Mouse (Mus musculus) hindbrain, embryonic 13.5 days (tissue): ENCODE results near the gene Zdhhc23. TPM values are rescaled to one million over a fixed set of nuclear protein-coding genes. Genes with fewer than 3 reads are reported as not detected.

Source experiments
- ATAC-seq: fragments of 200-750 bp; cut with Nextera tagmentation; 2 replicates; pipeline ENCODE4 v1.8.0; 2017; ENCODE audit warnings: moderate TSS enrichment; ENCODE audit not compliant: low FRiP score
- H3K27ac ChIP-seq: fragments of 300-500 bp; sonication (generic); 2 replicates; pipeline ENCODE4 v1.5.1; 2015; ENCODE audit warnings: inconsistent platforms, mild to moderate bottlenecking, moderate library complexity
- H3K27me3 ChIP-seq: fragments of 300-500 bp; sonication (generic); 2 replicates; pipeline ENCODE4 v1.6.1; 2015; ENCODE audit warnings: mild to moderate bottlenecking, inconsistent platforms
- H3K36me3 ChIP-seq: fragments of 300-500 bp; sonication (generic); 2 replicates; pipeline ENCODE4 v1.6.1; 2015; ENCODE audit warnings: mild to moderate bottlenecking, inconsistent platforms
- H3K4me1 ChIP-seq: fragments of 300-500 bp; sonication (generic); replicated peaks from 2 replicates; pipeline ENCODE4 v1.6.1; 2015; ENCODE audit warnings: inconsistent platforms
- H3K4me2 ChIP-seq: fragments of 300-500 bp; sonication (generic); 2 replicates; pipeline ENCODE4 v1.6.1; 2015; ENCODE audit warnings: inconsistent platforms, mild to moderate bottlenecking, moderate library complexity
- H3K4me3 ChIP-seq: fragments of 300-500 bp; sonication (generic); 2 replicates; pipeline ENCODE4 v1.5.1; 2015; ENCODE audit warnings: mild to moderate bottlenecking, inconsistent platforms
- H3K9ac ChIP-seq: fragments of 300-500 bp; sonication (generic); 2 replicates; pipeline ENCODE4 v1.6.1; 2015; ENCODE audit warnings: mild to moderate bottlenecking, inconsistent platforms
- H3K9me3 ChIP-seq: fragments of 300-500 bp; sonication (generic); 2 replicates; pipeline ENCODE4 v1.6.1; 2016; ENCODE audit warnings: inconsistent platforms
- WGBS: fragments of 180-500 bp; shearing (Covaris S2); methylation state at CpG from one replicate; pipeline ENCODE4 v1.1.7; 2015; 5-methylcytosine and 5-hydroxymethylcytosine counted together
- polyA plus RNA-seq: library from polyadenylated mRNA; unstranded; fragments of >200 nt; fragmentation: Nextera tagmentation; extraction: Ambion mirVana; gene quantifications from 2 replicates; pipeline ENCODE4 v1.2.1, GENCODE M21; 2015

The Zdhhc23 gene
- polyA plus RNA-seq, 1 experiment from 2014 or later = 1.7 TPM

DNA sequence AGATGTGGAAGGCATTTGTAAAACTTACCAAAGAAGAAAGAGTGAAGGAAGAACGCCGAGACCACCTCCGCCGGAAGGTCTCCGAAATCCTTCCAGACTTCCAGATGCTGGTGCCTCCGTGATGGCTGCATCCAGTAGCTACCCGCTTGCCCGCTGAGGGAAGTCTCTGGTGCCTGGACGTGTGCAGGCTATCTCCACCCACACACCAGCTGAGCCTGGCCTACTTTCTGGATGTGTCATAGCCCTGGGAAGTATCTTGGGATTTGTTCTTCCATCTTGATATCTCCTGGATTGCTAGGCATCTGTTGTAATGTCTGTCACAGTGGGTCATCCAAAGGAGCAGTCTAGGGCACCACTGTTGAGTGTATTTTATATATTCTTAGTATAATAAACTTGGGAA, 16.3 kb downstream of the Zdhhc23 start:
- H3K27me3 ChIP-seq = no peaks in the 10 kb centered on the region
- no peak overlapping the region for H3K27ac ChIP-seq
- H3K36me3 ChIP-seq = peaks cover 11% of the 10 kb centered on the region
- WGBS = 89% methylated on average over 9 of the region's 9 CpGs
- H3K9ac ChIP-seq = no peak overlapping the region
- H3K4me2 ChIP-seq = no peak overlapping the region
- no peak overlapping the region for H3K4me3 ChIP-seq
- H3K4me1 ChIP-seq = 0 out of 2 replicates have a peak, but pooled peaks cover 4% of the 10 kb centered on the region
- no peaks in the 10 kb centered on the region for H3K9me3 ChIP-seq
- ATAC-seq = no peak

DNA sequence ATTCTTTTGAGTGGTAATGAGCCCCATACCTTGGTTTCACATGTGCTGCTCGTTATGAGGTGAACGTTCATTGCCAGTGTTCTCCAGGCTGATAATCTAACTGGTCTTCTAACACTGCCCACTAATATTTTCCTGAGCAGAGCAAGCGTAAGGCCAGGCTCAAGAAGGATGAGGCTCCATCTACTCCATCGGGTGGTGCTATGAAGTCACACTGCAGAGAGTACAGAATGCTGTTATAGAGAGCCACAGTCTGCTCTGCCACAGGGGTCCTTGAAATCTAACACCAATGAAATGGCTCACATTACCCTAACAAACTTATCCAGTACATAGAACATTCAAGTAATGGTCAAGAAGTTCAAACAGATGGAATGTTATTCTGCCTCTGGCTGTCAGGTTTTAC, 21.6 kb downstream of the Zdhhc23 start:
- Histone ChIP-seq H3K4me1 (no peaks in the 10 kb centered on the region), H3K27me3 (no peaks in the 10 kb centered on the region), H3K4me2 (no peak overlapping the region), H3K27ac (no peak overlapping the region), H3K9ac (no peak overlapping the region), H3K9me3 (no peaks in the 10 kb centered on the region), H3K36me3 (peaks cover 13% of the 10 kb centered on the region), H3K4me3 (no peak overlapping the region)
- 87% methylated on average over 4 of the region's 4 CpGs for WGBS
- no peak for ATAC-seq

DNA sequence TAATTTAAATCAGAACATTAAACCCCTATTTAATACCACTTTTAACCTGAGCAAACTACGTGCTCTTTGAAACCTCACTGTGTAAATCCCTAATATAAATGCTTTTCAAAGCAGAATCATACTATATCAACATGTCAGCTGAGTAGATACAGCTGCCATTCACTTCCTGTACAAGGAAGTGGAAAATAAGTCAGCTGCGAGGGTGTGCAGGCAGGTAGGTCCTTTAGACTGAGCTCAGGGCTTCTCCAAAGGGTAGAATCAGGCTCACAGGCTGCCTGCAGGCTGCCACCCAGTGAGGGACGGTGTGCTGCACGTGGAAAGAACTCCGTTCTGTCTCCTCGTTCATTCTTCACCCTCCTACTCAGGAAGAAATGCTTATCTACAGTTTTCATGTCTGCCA, 24.7 kb downstream of the Zdhhc23 start:
- Histone ChIP-seq H3K27ac (no peak overlapping the region), H3K4me2 (no peak overlapping the region), H3K9ac (no peak overlapping the region), H3K4me3 (no peak overlapping the region), H3K36me3 (peaks cover 8% of the 10 kb centered on the region), H3K4me1 (no peaks in the 10 kb centered on the region), H3K9me3 (no peaks in the 10 kb centered on the region), H3K27me3 (no peaks in the 10 kb centered on the region)
- 84% methylated on average over 6 of the region's 6 CpGs for WGBS
- ATAC-seq = no peak

DNA sequence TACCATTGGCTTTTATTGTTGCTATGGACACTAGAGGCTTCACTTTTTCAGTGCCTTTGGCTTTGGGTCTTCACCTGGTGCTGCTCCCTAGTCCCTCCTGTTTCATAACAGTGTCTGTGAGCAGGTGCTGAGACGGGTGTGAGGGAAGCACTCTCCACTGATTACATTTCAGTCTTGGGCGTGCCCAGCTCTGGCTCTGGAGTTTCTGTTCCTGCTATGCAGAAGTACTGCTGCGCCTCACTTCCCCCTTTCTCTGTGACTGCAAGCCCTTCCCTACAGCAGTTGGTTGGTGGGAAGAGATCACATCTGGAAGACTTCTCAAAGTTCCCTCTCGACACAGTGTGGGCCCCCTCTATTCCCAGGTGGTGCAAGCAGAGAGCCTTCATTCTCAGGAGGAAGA, 28.0 kb downstream of the Zdhhc23 start:
- no peak overlapping the region for H3K27ac ChIP-seq
- no peak overlapping the region for H3K4me3 ChIP-seq
- ATAC-seq = no peak
- 88% methylated on average over 4 of the region's 4 CpGs for WGBS
- no peaks in the 10 kb centered on the region for H3K27me3 ChIP-seq
- no peaks in the 10 kb centered on the region; the same call in 1 of the 2 replicates for H3K36me3 ChIP-seq
- no peaks in the 10 kb centered on the region for H3K4me1 ChIP-seq
- no peak overlapping the region for H3K9ac ChIP-seq
- H3K9me3 ChIP-seq = no peaks in the 10 kb centered on the region
- no peak overlapping the region for H3K4me2 ChIP-seq

DNA sequence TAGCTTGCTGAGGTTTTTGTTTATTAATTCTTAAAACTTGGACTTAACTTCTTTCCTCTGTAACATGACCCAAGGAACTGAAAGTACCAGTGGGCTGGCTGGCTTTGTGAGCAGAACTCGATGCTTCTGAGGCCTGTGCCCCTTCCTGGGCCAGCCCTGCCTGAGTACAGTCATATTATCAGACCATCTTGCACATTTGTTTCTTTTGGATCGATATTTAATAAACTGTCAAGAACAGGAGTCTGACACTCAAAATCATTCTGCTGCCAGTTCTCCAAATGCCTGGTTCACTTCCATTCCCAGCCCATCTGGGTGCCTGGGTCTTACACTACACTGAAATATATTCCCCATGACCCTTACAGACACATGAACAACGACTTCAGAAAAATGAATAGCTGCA, 33.7 kb downstream of the Zdhhc23 start:
- WGBS = 82% methylated on average over 3 of the region's 3 CpGs
- no peak overlapping the region for H3K27ac ChIP-seq
- H3K9ac ChIP-seq = no peak overlapping the region
- H3K4me3 ChIP-seq = no peak overlapping the region
- no peaks in the 10 kb centered on the region for H3K9me3 ChIP-seq
- H3K27me3 ChIP-seq = no peaks in the 10 kb centered on the region
- H3K36me3 ChIP-seq = no peaks in the 10 kb centered on the region; the same call in 1 of the 2 replicates
- no peak for ATAC-seq
- no peaks in the 10 kb centered on the region for H3K4me1 ChIP-seq
- no peak overlapping the region for H3K4me2 ChIP-seq

DNA sequence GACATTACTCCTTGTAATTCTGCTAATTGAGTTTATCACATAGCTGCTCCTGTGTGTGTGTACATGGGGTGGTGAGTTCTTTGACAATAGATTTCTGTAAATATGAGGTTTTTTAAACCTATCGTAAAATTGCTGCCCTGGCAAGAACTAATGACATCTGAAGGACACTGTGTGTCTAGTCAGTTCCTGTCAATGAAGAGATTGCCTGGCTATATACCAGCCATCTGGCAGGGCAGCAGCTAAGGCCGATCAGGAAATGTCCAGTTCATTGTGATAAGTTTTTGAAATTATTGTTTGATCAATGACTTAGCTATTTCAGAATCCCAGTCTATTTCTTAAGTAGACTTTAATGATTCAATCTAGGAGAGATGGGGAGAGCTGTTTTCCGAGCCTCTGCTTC, 34.2 kb downstream of the Zdhhc23 start:
- Histone ChIP-seq H3K9ac (no peak overlapping the region), H3K4me1 (no peaks in the 10 kb centered on the region), H3K27ac (no peak overlapping the region), H3K36me3 (no peaks in the 10 kb centered on the region; the same call in 1 of the 2 replicates), H3K4me3 (no peak overlapping the region), H3K9me3 (no peaks in the 10 kb centered on the region), H3K4me2 (no peak overlapping the region), H3K27me3 (no peaks in the 10 kb centered on the region)
- 93% methylated on average over 3 of the region's 3 CpGs for WGBS
- no peak for ATAC-seq

DNA sequence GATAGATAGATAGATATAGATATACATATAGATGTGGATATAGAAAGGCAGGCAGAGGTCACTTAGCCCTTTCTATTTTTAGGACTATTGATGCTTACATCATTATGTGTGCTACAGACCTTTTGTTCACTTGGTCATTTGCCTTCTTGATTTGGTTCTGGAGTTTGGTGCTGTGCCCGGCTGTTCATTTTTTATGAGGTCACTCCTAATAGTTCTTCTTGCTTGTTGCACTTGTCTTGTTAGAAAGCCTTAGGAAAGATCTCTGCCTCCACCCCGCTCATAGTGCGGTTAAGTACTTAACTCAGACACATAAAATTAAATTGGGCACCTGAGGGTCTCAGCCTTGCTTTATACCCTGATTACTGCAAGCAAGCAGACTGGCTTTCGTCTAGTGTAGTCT, 38.7 kb downstream of the Zdhhc23 start:
- Histone ChIP-seq H3K9ac (no peak overlapping the region), H3K9me3 (no peaks in the 10 kb centered on the region), H3K27me3 (no peaks in the 10 kb centered on the region), H3K4me3 (no peak overlapping the region), H3K4me1 (no peaks in the 10 kb centered on the region), H3K27ac (no peak overlapping the region), H3K4me2 (no peak overlapping the region), H3K36me3 (no peaks in the 10 kb centered on the region)
- no peak for ATAC-seq
- 93% methylated on average over 4 of the region's 4 CpGs for WGBS

DNA sequence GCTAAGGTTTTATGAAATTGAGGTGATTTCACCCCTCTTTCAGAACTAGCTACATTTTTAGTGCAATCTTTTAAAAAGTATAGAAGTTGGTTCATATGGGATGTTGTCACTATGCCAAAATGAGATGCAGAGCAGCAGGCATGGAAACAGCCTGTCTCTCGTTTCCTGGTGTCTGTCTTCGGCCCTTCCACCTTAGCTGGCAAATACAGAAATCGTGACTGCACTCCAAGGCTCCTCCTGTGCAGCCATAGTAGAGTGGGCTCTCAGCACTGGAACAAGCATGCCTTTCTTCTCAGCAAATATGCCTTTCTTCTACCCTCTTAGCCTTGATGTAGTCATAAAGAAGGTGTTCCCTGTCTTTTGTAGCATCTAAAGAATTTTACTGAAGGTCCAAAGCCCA, 43.7 kb downstream of the Zdhhc23 start:
- Histone ChIP-seq H3K9ac (no peak overlapping the region), H3K4me3 (no peak overlapping the region), H3K4me2 (no peak overlapping the region), H3K27ac (no peak overlapping the region), H3K9me3 (no peaks in the 10 kb centered on the region), H3K36me3 (no peaks in the 10 kb centered on the region), H3K27me3 (no peaks in the 10 kb centered on the region), H3K4me1 (0 out of 2 replicates have a peak, but pooled peaks cover 4% of the 10 kb centered on the region)
- no peak for ATAC-seq
- 81% methylated on average over 3 of the region's 3 CpGs for WGBS

DNA sequence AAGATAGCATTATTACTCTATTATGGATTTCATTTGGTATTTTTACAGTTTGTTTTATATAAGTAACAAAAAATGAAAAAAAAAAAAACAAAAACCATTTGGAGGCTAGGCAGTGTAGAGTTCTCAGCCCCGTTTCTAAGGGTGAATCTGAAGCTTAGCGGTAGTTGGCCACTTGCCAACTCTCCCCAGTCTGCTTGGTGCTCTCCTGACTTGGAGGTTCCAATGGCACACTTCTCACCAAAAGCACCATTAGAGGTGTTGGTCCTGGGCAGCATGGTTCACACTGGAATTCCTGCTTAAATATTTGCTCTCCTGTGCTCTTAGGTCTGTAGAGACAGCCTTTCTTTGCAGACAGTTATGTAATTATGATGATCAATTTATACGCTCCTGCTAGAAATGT, 44.2 kb downstream of the Zdhhc23 start:
- ATAC-seq = no peak
- H3K4me1 ChIP-seq = 0 out of 2 replicates have a peak, but pooled peaks cover 4% of the 10 kb centered on the region
- 70% methylated on average over 3 of the region's 3 CpGs for WGBS
- no peaks in the 10 kb centered on the region for H3K27me3 ChIP-seq
- H3K36me3 ChIP-seq = no peaks in the 10 kb centered on the region
- no peak overlapping the region for H3K27ac ChIP-seq
- no peak overlapping the region for H3K4me3 ChIP-seq
- no peaks in the 10 kb centered on the region for H3K9me3 ChIP-seq
- H3K9ac ChIP-seq = no peak overlapping the region
- H3K4me2 ChIP-seq = no peak overlapping the region

DNA sequence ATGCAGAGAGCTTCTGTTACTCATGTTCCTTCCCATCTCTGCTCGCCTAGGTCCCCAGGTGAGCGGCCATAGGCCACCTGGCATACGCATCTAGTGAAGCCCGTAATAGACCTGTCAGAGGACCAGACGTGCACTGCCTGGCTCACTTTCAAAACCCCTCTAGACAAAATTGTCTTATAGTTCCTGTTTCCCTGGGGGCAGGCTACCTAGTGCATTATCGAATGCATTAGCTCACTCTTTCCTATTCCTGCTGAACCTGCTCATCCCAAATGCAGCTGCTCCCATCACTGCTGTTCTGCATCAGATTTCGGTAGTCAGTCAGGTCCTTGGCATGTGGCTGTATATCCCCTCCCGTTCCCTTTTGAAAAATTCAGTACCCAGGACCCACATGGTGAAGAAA, 44.7 kb downstream of the Zdhhc23 start:
- H3K9me3 ChIP-seq = no peaks in the 10 kb centered on the region
- no peak overlapping the region for H3K9ac ChIP-seq
- H3K27ac ChIP-seq = no peak overlapping the region
- H3K4me2 ChIP-seq = no peak overlapping the region
- no peaks in the 10 kb centered on the region for H3K27me3 ChIP-seq
- 0 out of 2 replicates have a peak, but pooled peaks cover 4% of the 10 kb centered on the region for H3K4me1 ChIP-seq
- H3K36me3 ChIP-seq = no peaks in the 10 kb centered on the region
- WGBS = 82% methylated on average over 8 of the region's 8 CpGs
- ATAC-seq = no peak
- H3K4me3 ChIP-seq = no peak overlapping the region

DNA sequence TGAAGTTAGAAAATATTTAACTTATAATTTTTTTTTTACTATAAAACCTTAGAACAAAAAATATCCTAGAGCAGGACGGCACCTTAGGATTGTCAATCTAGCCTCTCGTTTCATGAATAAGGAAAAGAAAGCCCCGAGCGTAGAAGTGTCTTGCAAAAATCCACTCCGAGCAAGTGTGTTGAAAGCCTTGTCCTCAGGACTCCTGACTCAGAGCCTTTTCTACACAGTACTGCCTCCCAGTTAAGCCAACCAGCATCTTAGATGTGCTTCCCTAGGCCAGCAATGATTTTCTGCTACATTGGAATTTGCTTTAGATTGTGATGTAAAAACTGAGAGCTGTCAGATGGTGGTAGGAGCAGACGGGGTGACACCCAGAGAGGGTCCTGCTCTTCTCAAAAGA, 46.5 kb downstream of the Zdhhc23 start:
- H3K27me3 ChIP-seq = no peaks in the 10 kb centered on the region
- H3K9ac ChIP-seq = no peak overlapping the region
- no peak overlapping the region for H3K4me3 ChIP-seq
- no peak overlapping the region for H3K27ac ChIP-seq
- H3K9me3 ChIP-seq = no peaks in the 10 kb centered on the region
- H3K36me3 ChIP-seq = no peaks in the 10 kb centered on the region
- H3K4me1 ChIP-seq = 0 out of 2 replicates have a peak, but pooled peaks cover 4% of the 10 kb centered on the region
- ATAC-seq = no peak
- no peak overlapping the region for H3K4me2 ChIP-seq
- 90% methylated on average over 6 of the region's 6 CpGs for WGBS

DNA sequence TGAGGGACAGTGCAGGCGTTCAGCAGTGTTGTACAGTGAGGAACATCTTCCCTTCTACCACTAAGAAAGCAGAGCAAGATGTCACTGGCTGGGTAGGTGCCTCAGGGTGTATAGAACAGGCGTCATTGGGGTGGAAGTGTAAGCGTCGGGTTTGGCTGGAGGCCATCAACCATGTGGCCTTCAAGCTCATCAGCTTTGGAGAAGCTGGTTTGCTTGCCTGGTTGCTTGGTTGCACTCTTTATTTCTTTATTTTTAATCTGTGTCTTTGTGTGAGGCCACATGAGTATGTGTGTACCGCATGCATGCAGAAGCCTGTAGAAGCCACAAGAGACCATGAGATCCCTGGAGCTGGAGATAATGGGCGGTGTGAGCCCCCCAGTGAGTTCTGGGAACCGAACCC, 47.3 kb downstream of the Zdhhc23 start:
- no peak overlapping the region for H3K27ac ChIP-seq
- no peaks in the 10 kb centered on the region for H3K9me3 ChIP-seq
- H3K9ac ChIP-seq = no peak overlapping the region
- H3K36me3 ChIP-seq = no peaks in the 10 kb centered on the region
- 0 out of 2 replicates have a peak, but pooled peaks cover 4% of the 10 kb centered on the region for H3K4me1 ChIP-seq
- H3K4me2 ChIP-seq = no peak overlapping the region
- H3K4me3 ChIP-seq = no peak overlapping the region
- no peak for ATAC-seq
- 88% methylated on average over 7 of the region's 7 CpGs for WGBS
- H3K27me3 ChIP-seq = no peaks in the 10 kb centered on the region

DNA sequence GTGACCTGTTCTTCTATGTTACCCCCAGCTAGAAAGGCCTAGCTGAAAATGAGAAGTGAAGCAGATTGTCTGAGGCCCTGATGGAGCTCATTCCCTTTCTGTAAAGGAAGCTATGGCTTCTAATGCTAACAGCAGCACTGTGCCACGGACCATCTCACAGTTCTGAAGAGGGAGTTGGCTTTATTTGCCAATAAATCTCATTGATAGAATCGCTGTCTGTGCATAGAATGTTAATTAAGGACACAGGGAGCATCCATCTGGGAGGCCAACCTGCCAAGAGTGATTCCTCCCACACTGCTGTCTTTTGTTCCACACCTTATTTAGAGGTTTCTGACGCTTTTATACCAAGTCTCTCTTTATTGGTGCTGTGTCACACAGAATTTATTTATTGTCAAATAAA, 48.1 kb downstream of the Zdhhc23 start:
- no peak overlapping the region for H3K9ac ChIP-seq
- H3K27me3 ChIP-seq = no peaks in the 10 kb centered on the region
- no peak for ATAC-seq
- no peaks in the 10 kb centered on the region for H3K36me3 ChIP-seq
- no peak overlapping the region for H3K4me2 ChIP-seq
- 60% methylated on average over 3 of the region's 3 CpGs for WGBS
- no peaks in the 10 kb centered on the region for H3K9me3 ChIP-seq
- no peak overlapping the region for H3K4me3 ChIP-seq
- H3K4me1 ChIP-seq = 0 out of 2 replicates have a peak, but pooled peaks cover 4% of the 10 kb centered on the region
- no peak overlapping the region for H3K27ac ChIP-seq
